Mouse (Mus musculus): ENCODE results near the gene Sncb.

The Sncb gene

GRCm38 (mm10) chr13:54749061-54749863 lies 17.1 kb downstream of the Sncb start:
- DNase-seq (ENCODE audit: low read depth, low spot score), result no peak

DNA sequence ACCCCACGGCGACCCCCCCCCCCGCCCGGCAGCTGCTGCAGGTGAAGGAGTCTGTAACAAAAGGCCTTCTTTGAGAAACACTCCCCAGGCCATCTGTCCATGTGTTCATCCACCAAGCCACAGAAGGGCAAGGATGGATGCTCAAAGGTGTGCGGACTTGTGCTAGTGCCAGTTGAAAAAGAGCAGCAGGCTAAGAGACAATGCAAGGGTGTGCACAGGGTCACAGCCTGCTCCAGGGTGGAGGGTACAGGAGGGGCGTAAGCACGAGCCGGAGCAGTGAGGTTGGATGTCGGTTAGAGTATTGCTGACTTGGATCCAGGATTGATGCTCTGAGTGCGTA lies 17.7 kb downstream of the Sncb start:
- no peak for DNase-seq (ENCODE audit: low read depth, low spot score)

- no peak for DNase-seq (ENCODE audit: low read depth, low spot score)
Measured at GRCm38 (mm10) chr13:54748190-54748589, 18.2 kb downstream of the Sncb start.

DNA sequence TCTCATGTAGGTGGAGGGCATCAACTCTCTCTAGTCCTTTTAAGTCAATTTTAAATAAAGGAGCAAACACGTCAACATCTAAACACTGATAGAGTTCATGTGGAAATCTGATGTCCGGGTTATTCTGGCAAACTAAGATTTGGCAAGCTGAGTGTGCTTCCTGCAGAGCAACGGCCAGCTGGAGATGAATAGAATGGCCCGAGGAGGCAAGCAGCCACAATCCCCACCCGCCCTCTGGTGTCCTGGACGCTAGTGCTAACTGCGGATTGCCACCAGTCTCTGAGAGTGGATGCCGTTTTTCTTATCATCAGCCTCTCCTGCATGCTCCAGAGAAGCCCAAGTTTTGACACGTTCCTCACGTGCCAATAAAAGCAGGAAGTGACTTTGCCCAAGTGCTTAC lies 19.5 kb downstream of the Sncb start:
- no peak for DNase-seq (ENCODE audit: low read depth, low spot score)

DNA sequence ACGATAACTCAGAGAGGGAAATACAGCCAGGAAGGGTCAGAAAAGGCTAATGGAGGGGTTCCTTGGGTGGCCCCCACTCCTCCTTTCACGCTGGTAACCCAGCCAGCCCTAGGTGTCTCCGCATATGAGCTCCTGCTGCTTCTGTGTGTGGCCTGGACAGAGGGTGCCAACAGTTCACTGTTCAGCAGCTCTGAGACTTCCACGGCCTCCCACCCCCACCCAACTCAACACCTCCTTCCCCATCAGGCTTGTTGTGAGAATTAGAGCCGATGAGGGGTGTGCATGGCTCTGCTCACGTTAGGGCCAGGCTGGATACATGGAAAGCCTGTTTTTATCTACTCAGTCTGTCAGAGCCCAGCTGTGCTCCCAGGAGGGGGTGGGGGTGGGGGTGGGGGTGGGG lies 20.3 kb downstream of the Sncb start:
- DNase-seq (ENCODE audit: low read depth, low spot score), result no peak

- DNase-seq (ENCODE audit: low read depth, low spot score), result no peak
Measured at GRCm38 (mm10) chr13:54738213-54738601, 28.2 kb downstream of the Sncb start.

DNA sequence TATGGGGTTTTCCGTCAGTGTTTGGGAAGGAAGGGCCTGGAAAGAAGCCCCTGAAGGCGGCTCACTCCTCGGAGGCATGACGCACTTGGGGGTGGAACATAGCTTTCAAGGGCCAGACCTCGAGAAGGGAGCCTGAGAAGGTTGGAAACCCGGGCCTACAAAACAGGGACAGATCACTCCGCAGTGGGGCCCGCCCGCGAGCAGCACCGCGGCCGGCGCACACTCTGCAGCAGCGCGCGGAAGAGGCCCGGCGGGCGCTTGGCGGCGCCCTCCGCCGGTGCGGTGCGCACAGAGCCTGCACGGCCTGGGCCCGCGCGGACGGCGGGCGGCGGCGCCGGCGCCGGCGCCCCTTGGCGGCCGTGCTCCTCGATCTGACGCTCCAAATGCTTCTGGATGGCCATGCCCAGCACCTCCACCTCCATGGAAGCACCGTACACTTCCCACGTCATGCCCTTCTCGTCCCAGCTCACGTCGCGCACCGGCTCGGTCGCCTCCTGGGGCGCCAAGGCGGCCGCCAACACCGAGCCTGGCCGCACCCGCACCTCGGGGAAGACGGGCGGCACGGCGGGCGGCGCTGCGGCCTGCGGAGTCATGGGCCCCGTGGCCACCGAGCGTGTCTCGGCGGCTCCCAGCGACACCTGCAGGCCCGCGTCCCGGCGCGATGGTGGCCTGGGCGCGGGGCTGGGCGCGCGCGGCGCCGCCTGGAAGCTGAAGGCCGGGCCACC lies 28.7 kb downstream of the Sncb start:
- no peak for DNase-seq (ENCODE audit: low read depth, low spot score)

- DNase-seq (ENCODE audit: low read depth, low spot score), result no peak
Measured at GRCm38 (mm10) chr13:54736931-54737330, 29.5 kb downstream of the Sncb start.

DNA sequence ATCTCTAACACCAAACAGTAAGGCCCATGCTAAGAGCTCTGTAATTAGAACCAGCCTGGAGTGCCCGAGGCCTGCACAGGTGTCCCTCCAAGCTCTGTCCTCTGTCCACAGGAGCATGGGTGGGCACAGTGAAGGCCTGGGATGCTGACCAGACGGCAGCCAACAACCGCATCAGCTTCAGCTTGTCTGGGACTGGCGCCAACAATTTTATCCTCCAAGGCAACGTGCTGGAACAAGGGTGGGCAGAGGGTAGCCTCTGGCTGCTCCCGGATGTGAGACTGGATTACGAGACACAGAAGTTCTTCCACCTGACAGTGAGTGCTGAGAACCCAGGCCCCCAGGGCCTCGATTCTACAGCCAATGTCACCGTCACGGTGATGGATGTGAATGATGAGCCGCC lies 40.3 kb downstream of the Sncb start:
- DNase-seq (ENCODE audit: low read depth, low spot score), result no peak

DNA sequence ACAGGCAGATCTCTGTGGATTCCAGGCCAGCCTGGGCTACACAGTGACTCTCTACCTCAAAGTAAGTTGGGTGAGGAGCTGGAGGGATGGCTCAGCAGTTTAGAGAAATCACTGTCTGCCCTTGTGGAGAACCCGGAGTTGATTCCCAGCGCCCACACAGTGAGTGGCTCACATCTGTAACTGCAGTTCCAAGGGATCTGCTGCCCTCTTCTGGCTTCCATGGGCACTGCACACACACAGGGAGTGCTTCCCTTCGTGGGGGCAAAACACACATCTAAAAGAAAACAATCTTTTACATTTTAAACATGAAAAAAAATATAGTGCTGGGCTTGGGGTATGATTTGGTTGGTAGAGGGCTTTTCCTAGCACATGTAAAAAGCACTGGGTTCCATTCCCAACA lies 43.3 kb downstream of the Sncb start:
- no peak for DNase-seq (ENCODE audit: low read depth, low spot score)

DNA sequence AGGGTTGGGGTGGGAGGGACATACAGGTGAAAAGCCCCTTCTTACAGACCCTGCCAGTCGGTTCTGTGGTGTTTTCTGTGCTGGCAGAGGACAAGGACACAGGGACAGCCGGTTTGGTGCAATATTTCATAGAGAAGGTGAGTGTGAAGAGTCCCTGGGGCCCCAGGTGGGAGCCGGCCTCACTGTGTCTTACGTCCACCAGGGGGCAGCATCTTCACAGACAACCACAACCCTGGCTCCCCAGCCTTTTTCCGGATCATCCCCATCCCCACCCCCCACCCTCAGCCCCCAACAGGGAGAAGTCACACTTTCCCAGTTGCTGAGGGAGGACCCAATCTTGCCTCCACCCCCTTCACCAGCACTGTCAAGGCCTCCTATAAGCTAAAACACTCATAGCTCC lies 49.5 kb downstream of the Sncb start:
- DNase-seq (ENCODE audit: low read depth, low spot score), result peak; percentile 15

DNA sequence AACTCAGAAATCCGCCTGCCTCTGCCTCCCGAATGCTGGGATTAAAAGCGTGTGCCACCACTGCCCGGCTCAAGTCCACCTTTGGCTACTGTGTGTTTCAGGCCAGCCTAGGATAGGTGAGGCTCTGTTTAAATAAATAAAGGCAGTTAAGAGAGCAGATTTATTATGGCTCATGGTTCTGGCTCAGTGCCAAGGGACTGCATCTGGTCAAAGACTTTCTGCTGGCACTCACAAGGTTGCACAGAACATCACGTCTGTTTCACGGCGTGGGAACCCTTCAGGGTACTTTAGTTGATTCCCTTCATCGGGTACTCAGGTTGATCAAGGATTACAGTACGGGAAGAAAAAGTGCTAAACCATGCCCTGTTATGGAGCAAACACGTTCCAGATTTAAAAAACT lies 51.4 kb downstream of the Sncb start:
- DNase-seq (ENCODE audit: low read depth, low spot score), result no peak

GRCm38 (mm10) chr13:54714393-54714792 lies 52.0 kb downstream of the Sncb start:
- DNase-seq (ENCODE audit: low read depth, low spot score), result no peak

GRCm38 (mm10) chr13:54710866-54711265 lies 55.5 kb downstream of the Sncb start:
- no peak for DNase-seq (ENCODE audit: low read depth, low spot score)

Measured in c-Kit-negative CD71-positive TER-119-positive erythroid progenitor cells, embryonic 14.5 days (primary cell).